Mouse (Mus musculus) forebrain, postnatal 0 days (tissue): ENCODE measurements at regions not wholly inside any gene's neighbourhood (a gene's known extent, or its start where the extent isn't known, plus 50 kb on each side); places are given as distances from the start of the nearest gene placed in this dataset.

Source experiments
- ATAC-seq: fragments of 200-750 bp; cut with Nextera tagmentation; 2 replicates; pipeline ENCODE4 v1.8.0; 2017; ENCODE audit warnings: mild to moderate bottlenecking, moderate library complexity
- DNase-seq: peaks from one replicate; pipeline ENCODE4 v3.0.0-alpha.2; 2015
- H3K27ac ChIP-seq: fragments of 300-500 bp; sonication (generic); 2 replicates; pipeline ENCODE4 v1.5.1; 2014; ENCODE audit warnings: low read depth, mild to moderate bottlenecking, antibody characterized with exemption, low read length, moderate library complexity, mixed read lengths
- H3K27me3 ChIP-seq: fragments of 300-500 bp; sonication (generic); 2 replicates; pipeline ENCODE4 v1.6.1; 2014; ENCODE audit warnings: mild to moderate bottlenecking, low read length, mixed read lengths; ENCODE audit not compliant: insufficient read depth
- H3K36me3 ChIP-seq: fragments of 300-500 bp; sonication (generic); 2 replicates; pipeline ENCODE4 v1.6.1; 2014; ENCODE audit warnings: mild to moderate bottlenecking, moderate library complexity; ENCODE audit not compliant: insufficient read depth
- H3K4me1 ChIP-seq: fragments of 300-500 bp; sonication (generic); 2 replicates; pipeline ENCODE4 v1.6.1; 2014; ENCODE audit warnings: antibody characterized with exemption; ENCODE audit not compliant: insufficient read depth
- H3K4me2 ChIP-seq: fragments of 300-500 bp; sonication (generic); 2 replicates; pipeline ENCODE4 v1.6.1; 2014; ENCODE audit warnings: low read depth, mild to moderate bottlenecking, moderate library complexity
- H3K4me3 ChIP-seq: fragments of 300-500 bp; sonication (generic); 2 replicates; pipeline ENCODE4 v1.5.1; 2014; ENCODE audit warnings: low read depth, low read length, mixed read lengths
- H3K9ac ChIP-seq: fragments of 300-500 bp; sonication (generic); 2 replicates; pipeline ENCODE4 v1.6.1; 2014; ENCODE audit warnings: mild to moderate bottlenecking
- H3K9me3 ChIP-seq: fragments of 300-500 bp; sonication (generic); 2 replicates; pipeline ENCODE4 v1.6.1; 2016; ENCODE audit warnings: low read length
- CTCF ChIP-seq: sonication (generic); IDR thresholded peaks from 2 replicates; pipeline ENCODE4 v1.5.1; 2016; ENCODE audit warnings: antibody characterized with exemption, control low read depth, low read depth
- WGBS: fragments of 180-500 bp; shearing (Covaris S2); extraction: QIAGEN DNeasy Blood & Tissue Kit; methylation state at CpG from one replicate; pipeline ENCODE4 v1.1.7; 2014; 5-methylcytosine and 5-hydroxymethylcytosine counted together

DNA sequence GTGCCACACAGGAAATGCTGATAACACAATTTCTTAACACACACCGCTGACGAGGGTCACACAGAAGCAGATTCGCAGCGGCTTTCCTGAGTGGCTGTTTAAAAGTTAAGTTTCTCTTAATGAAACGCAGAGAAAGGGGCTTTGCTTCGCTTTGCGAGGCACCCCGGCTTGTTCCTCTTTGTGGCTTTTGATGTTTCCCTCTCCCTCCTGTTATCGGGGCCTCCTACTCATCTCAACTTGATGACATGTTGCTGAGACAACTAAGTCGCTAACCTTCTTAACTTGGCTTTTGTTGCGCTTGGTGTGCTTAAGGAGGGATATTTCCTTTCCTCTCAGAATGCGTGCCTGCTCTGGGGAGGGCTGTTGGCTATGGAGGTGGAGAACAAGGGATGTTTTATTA, 129.0 kb downstream of the Il20rb start:
- no peak for TF ChIP-seq CTCF
- H3K9me3 ChIP-seq: no peaks in the 10 kb centered on the region
- no peak overlapping the region for H3K4me2 ChIP-seq
- H3K4me3 ChIP-seq: no peak overlapping the region
- 12% methylated on average over 12 of the region's 12 CpGs for WGBS
- DNase-seq (no peak), ATAC-seq (no peak)
- no peaks in the 10 kb centered on the region for H3K36me3 ChIP-seq
- no peaks in the 10 kb centered on the region for H3K27me3 ChIP-seq
- no peaks in the 10 kb centered on the region for H3K4me1 ChIP-seq
- no peak overlapping the region for H3K9ac ChIP-seq
- no peak overlapping the region for H3K27ac ChIP-seq

DNA sequence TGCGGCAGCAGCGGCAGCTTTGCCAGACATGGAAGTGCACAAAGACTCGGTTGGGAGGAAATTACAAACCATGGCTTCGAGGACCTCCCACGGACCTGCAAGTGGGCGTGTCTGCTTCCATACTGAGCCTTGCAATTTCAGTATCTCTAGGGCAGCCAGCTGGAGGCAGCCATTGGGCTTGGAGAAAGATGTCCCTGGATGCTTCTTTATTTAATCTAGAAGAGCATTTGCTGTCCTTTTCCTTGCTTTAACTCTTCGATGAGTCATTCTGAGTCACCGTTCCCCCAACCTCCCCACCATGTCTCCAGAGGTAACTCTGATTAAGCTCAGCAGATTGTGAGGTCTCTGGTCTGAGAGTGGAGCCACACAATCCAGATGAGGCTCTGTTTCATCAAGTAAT, 145.8 kb downstream of the Il20rb start:
- ATAC-seq: no peak
- no peak for TF ChIP-seq CTCF
- 75% methylated on average over 8 of the region's 8 CpGs for WGBS

GRCm38 (mm10) chr9:100307765-100308164, 178.8 kb downstream of the Il20rb start:
- Histone ChIP-seq H3K27ac (peak overlapping the region; percentile 15; the same call in 1 of the 2 replicates), H3K36me3 (no peaks in the 10 kb centered on the region), H3K4me2 (no peak overlapping the region), H3K4me3 (no peak overlapping the region), H3K4me1 (no peaks in the 10 kb centered on the region), H3K27me3 (no peaks in the 10 kb centered on the region), H3K9ac (no peak overlapping the region), H3K9me3 (0 out of 2 replicates have a peak, but pooled peaks cover 4% of the 10 kb centered on the region)
- 78% methylated on average over 5 of the region's 5 CpGs for WGBS
- DNase-seq (no peak), ATAC-seq (no peak)
- no peak for TF ChIP-seq CTCF

More for the DNA sequence above, 145.8 kb downstream of the Il20rb start:
- Histone ChIP-seq H3K36me3 (no peaks in the 10 kb centered on the region), H3K4me3 (no peak overlapping the region), H3K9me3 (no peaks in the 10 kb centered on the region), H3K27ac (no peak overlapping the region), H3K9ac (no peak overlapping the region), H3K27me3 (no peaks in the 10 kb centered on the region), H3K4me2 (no peak overlapping the region), H3K4me1 (no peaks in the 10 kb centered on the region)
- DNase-seq: no peak

- ATAC-seq: peak; percentile 76
- H3K9ac ChIP-seq: no peak overlapping the region
- H3K9me3 ChIP-seq: 0 out of 2 replicates have a peak, but pooled peaks cover 4% of the 10 kb centered on the region
- no peaks in the 10 kb centered on the region for H3K4me1 ChIP-seq
- no peak for TF ChIP-seq CTCF
- H3K4me2 ChIP-seq: no peak overlapping the region
- H3K36me3 ChIP-seq: no peaks in the 10 kb centered on the region
- 52% methylated on average over 2 of the region's 2 CpGs for WGBS
- H3K27me3 ChIP-seq: no peaks in the 10 kb centered on the region
- DNase-seq: peak; percentile 57
- no peak overlapping the region for H3K4me3 ChIP-seq
- H3K27ac ChIP-seq: peak overlapping the region; percentile 15; the same call in 1 of the 2 replicates
Measured at GRCm38 (mm10) chr9:100307364-100307763, 179.2 kb downstream of the Il20rb start.

- Histone ChIP-seq H3K4me1 (no peaks in the 10 kb centered on the region), H3K27ac (no peak overlapping the region), H3K9me3 (no peaks in the 10 kb centered on the region), H3K4me2 (no peak overlapping the region), H3K9ac (no peak overlapping the region), H3K4me3 (no peak overlapping the region), H3K27me3 (no peaks in the 10 kb centered on the region), H3K36me3 (no peaks in the 10 kb centered on the region)
- no peak for TF ChIP-seq CTCF
- DNase-seq (no peak), ATAC-seq (no peak)
- 90% methylated on average over 6 of the region's 6 CpGs for WGBS
Measured at GRCm38 (mm10) chr9:100303762-100304161, 182.8 kb downstream of the Il20rb start.

DNA sequence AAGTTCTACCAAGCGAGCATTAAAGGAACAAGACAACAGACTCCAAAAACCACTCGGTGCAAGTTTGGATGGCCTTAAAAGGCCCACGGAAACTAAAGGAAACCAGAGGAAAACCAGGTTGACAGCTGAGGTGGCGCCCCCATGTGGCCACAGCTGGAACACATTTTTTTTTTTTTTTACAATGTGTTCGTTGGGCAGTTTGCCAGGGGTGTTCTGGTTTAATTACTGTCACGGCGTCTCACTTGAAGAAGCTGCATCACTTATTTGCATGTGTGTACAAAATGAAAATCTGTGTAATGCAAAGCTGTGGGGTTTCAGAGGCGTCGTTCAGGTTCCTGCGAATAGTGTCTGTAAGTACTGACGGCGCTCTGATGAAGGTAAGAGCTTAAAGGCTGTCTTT, 185.0 kb downstream of the Il20rb start:
- H3K9ac ChIP-seq: no peak overlapping the region
- no peak overlapping the region for H3K4me3 ChIP-seq
- no peaks in the 10 kb centered on the region for H3K9me3 ChIP-seq
- H3K36me3 ChIP-seq: no peaks in the 10 kb centered on the region
- TF ChIP-seq CTCF: peak; percentile 73
- 30% methylated on average over 12 of the region's 12 CpGs for WGBS
- ATAC-seq (no peak), DNase-seq (peak; percentile 76)
- H3K27me3 ChIP-seq: no peaks in the 10 kb centered on the region
- no peak overlapping the region for H3K4me2 ChIP-seq
- no peaks in the 10 kb centered on the region for H3K4me1 ChIP-seq
- H3K27ac ChIP-seq: no peak overlapping the region

DNA sequence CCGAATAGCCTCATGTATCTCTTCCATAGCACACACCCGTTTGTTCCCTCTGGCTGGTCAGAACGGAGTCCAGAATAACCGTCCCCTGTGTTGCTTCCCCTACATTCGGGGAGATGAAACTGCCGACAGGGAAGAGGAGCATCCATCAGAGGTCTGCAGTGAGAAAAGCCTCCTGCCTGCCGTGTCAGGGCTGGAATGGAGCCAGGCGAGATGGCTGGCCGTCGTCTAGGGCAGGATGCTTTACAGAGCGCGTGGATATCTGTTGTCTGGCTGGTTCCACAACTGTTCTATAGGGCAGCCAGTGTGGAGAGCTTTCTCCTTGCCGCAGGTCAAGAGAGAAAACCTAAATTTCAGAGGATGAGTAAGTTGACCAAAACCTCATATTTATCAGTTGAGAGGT, 209.2 kb downstream of the Il20rb start:
- no peak overlapping the region for H3K9ac ChIP-seq
- no peaks in the 10 kb centered on the region for H3K36me3 ChIP-seq
- no peak overlapping the region for H3K4me3 ChIP-seq
- no peak for TF ChIP-seq CTCF
- H3K9me3 ChIP-seq: no peaks in the 10 kb centered on the region
- H3K4me1 ChIP-seq: peaks cover 6% of the 10 kb centered on the region; the same call in 1 of the 2 replicates
- no peak overlapping the region for H3K4me2 ChIP-seq
- 61% methylated on average over 13 of the region's 13 CpGs for WGBS
- ATAC-seq: no peak
- DNase-seq: no peak
- no peak overlapping the region for H3K27ac ChIP-seq
- peaks cover 4% of the 10 kb centered on the region; the same call in 1 of the 2 replicates for H3K27me3 ChIP-seq
